Mouse (Mus musculus): ENCODE results near the gene Tnk2. TPM values are rescaled to one million over a fixed set of nuclear protein-coding genes. Genes with fewer than 3 reads are reported as not detected.

Gene Tnk2
- 11.0 and 12.9 TPM in 2 replicates for total RNA-seq (2014; fragmentation: Nextera tagmentation)
- total RNA-seq (2017), result 8.8 and 14.8 TPM in 2 replicates

GRCm38 (mm10) chr16:32643661-32644061, at the start of gene Tnk2:
Gene Tnk2 (plus strand): TSS chr16:32643874.
- ATAC-seq (replicated peaks; ENCODE audit: poor library complexity, severe bottlenecking), result peak; percentile 59

- ATAC-seq (replicated peaks; ENCODE audit: poor library complexity, severe bottlenecking), result no peak
These were observed 49.8 kb upstream of the Tnk2 start for GRCm38 (mm10) chr16:32593916-32594315.

GRCm38 (mm10) chr16:32594701-32595100, 49.0 kb upstream of the Tnk2 start:
- peak; percentile 41 for ATAC-seq (replicated peaks; ENCODE audit: poor library complexity, severe bottlenecking)

GRCm38 (mm10) chr16:32595142-32595855, 48.4 kb upstream of the Tnk2 start:
- peak; percentile 95 for ATAC-seq (replicated peaks; ENCODE audit: poor library complexity, severe bottlenecking)

GRCm38 (mm10) chr16:32597909-32598381, 45.7 kb upstream of the Tnk2 start:
- ATAC-seq (replicated peaks; ENCODE audit: poor library complexity, severe bottlenecking), result peak; percentile 17; the same call in 1 of the 2 replicates

- ATAC-seq (replicated peaks; ENCODE audit: poor library complexity, severe bottlenecking), result no peak
These were observed 44.5 kb upstream of the Tnk2 start for GRCm38 (mm10) chr16:32599151-32599550.

GRCm38 (mm10) chr16:32602193-32602685, 41.4 kb upstream of the Tnk2 start:
- ATAC-seq (replicated peaks; ENCODE audit: poor library complexity, severe bottlenecking), result no peak

- no peak for ATAC-seq (replicated peaks; ENCODE audit: poor library complexity, severe bottlenecking)
These were observed 35.9 kb upstream of the Tnk2 start for GRCm38 (mm10) chr16:32607562-32608343.

GRCm38 (mm10) chr16:32608344-32608711, 35.3 kb upstream of the Tnk2 start:
- no peak for ATAC-seq (replicated peaks; ENCODE audit: poor library complexity, severe bottlenecking)

- ATAC-seq (replicated peaks; ENCODE audit: poor library complexity, severe bottlenecking), result peak; percentile 96
These were observed 34.8 kb upstream of the Tnk2 start, which contains the start of gene Tfrc for GRCm38 (mm10) chr16:32608712-32609400. Gene Tfrc (plus strand): TSS chr16:32608920.

- no peak for ATAC-seq (replicated peaks; ENCODE audit: poor library complexity, severe bottlenecking)
These were observed 34.3 kb upstream of the Tnk2 start for GRCm38 (mm10) chr16:32609401-32609779.

- no peak for ATAC-seq (replicated peaks; ENCODE audit: poor library complexity, severe bottlenecking)
These were observed 33.0 kb upstream of the Tnk2 start for GRCm38 (mm10) chr16:32610460-32611255.

GRCm38 (mm10) chr16:32612052-32612451, 31.6 kb upstream of the Tnk2 start:
- no peak for ATAC-seq (replicated peaks; ENCODE audit: poor library complexity, severe bottlenecking)

GRCm38 (mm10) chr16:32613269-32613834, 30.3 kb upstream of the Tnk2 start:
- ATAC-seq (replicated peaks; ENCODE audit: poor library complexity, severe bottlenecking), result peak; percentile 21; the same call in 1 of the 2 replicates

GRCm38 (mm10) chr16:32614047-32614446, 29.6 kb upstream of the Tnk2 start:
- ATAC-seq (replicated peaks; ENCODE audit: poor library complexity, severe bottlenecking), result peak; percentile 56

- ATAC-seq (replicated peaks; ENCODE audit: poor library complexity, severe bottlenecking), result no peak
These were observed 24.7 kb upstream of the Tnk2 start for GRCm38 (mm10) chr16:32618946-32619345.

- no peak for ATAC-seq (replicated peaks; ENCODE audit: poor library complexity, severe bottlenecking)
These were observed 15.5 kb upstream of the Tnk2 start for GRCm38 (mm10) chr16:32628140-32628539.

GRCm38 (mm10) chr16:32632328-32632824, 11.3 kb upstream of the Tnk2 start:
- ATAC-seq (replicated peaks; ENCODE audit: poor library complexity, severe bottlenecking), result no peak

GRCm38 (mm10) chr16:32633486-32634012, 10.1 kb upstream of the Tnk2 start:
- ATAC-seq (replicated peaks; ENCODE audit: poor library complexity, severe bottlenecking), result no peak

Measured in granulocyte monocyte progenitor cell, adult 5-6 weeks (primary cell).